In the genomic region with DNA sequence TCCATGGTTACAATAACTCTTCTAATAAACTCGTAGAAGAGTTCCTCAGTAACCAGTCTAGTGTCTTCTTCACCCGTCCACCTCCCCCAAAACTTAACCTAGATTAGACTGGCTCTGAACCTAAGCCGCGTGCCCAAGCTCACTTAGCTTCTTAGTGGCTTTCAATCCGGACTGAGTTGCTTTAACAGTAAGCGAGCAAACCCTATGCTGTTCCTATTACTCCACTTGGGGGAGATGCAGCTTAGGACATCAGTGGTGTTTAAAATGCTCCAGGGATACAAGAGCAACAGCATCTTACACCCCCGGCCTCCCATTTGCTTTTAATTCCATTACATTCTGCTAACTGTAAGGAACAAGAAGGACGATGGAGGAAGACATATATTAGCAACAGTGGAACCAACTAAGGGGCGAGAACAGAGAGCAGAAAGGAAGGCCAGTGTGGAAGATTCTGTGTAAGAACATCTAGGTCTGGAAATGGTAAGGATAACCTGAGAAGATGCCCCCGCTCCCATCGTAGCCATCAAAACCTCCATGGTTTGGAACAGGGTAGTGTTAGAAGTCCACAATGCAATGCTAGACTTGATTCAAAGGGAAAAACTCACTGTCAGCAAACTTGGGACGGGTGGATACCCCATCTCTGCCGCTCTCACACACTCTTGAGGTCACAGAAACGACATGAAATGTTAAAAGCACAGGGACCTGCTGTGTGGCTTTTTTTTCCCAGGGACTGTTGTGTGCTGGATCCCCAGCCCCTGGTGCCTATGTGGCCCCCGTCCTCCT, we compare ENCODE assay signal across 9 mouse cellular contexts.
A peak's percentile ranks its signal among the peaks of the same experiment; 100 is the strongest.
DNase-seq lines count a peak whose midpoint lies in the region; ATAC-seq and TF ChIP-seq lines count a peak whose summit lies in the region.
"Had no signal": no experiment of that assay in that cellular context is flagged by ENCODE, and none has a peak within 500 bp of the region (broad histone marks: within the 10 kb centered on the region; RNA-seq: fewer than 3 reads in every experiment).

No protein-coding gene starts in this region.

- WGBS in hindbrain, embryonic 14.5 days: 77% methylated on average over 15 of the region's 15 CpGs
- WGBS in hindbrain, embryonic 11.5 days: 77% methylated on average over 15 of the region's 15 CpGs
- WGBS in lung, postnatal 0 days: 74% methylated on average over 15 of the region's 15 CpGs

- DNase-seq in hindbrain, embryonic 14.5 days (ENCODE audit: low spot score): peak; percentile 59
- DNase-seq in hindbrain, embryonic 11.5 days (ENCODE audit: low spot score): no peak
- peak; percentile 62 for DNase-seq in lung, postnatal 0 days (ENCODE audit: low spot score)
- DNase-seq in lung, postnatal 14 days: no peak
- no peak for DNase-seq in Patski (ENCODE audit: low read depth, low spot score)
- DNase-seq in kidney, postnatal 36 days: peak; percentile 28 to 52

- CTCF ChIA-PET in Patski (lab: Charles Lee): interaction anchor here (1.2 to 2.0 kb wide), 5 partner anchors 48 to 229 kb away, joined by 3 to 8 read pairs (median 3); a partner anchor contains a TSS

- H3K27ac ChIP-seq in hindbrain, embryonic 14.5 days: no peak overlapping the region
- H3K27ac ChIP-seq in hindbrain, embryonic 11.5 days (ENCODE audit: low read depth, low read length): no peak overlapping the region
- H3K27ac ChIP-seq in lung, postnatal 0 days (ENCODE audit: low read length): no peak overlapping the region
- H3K27ac ChIP-seq: neural tube, embryonic 12.5 days had no signal

- no peaks in the 10 kb centered on the region for H3K4me1 ChIP-seq in hindbrain, embryonic 14.5 days (replicated peaks; ENCODE audit: control insufficient read depth, insufficient read depth, low read length)
- no peaks in the 10 kb centered on the region for H3K4me1 ChIP-seq in hindbrain, embryonic 11.5 days (replicated peaks; ENCODE audit: control insufficient read depth, insufficient read depth, low read length)
- 0 out of 2 replicates have a peak, but pooled peaks cover 7% of the 10 kb centered on the region for H3K4me1 ChIP-seq in lung, postnatal 0 days (ENCODE audit: insufficient read depth, low read depth, low read length)
- H3K4me1 ChIP-seq: neural tube, embryonic 12.5 days had no signal

- H3K9me3 ChIP-seq in hindbrain, embryonic 14.5 days (ENCODE audit: control insufficient read depth, low read length): no peaks in the 10 kb centered on the region
- H3K9me3 ChIP-seq in hindbrain, embryonic 11.5 days (ENCODE audit: control insufficient read depth, low read length): no peaks in the 10 kb centered on the region
- no peaks in the 10 kb centered on the region for H3K9me3 ChIP-seq in lung, postnatal 0 days (ENCODE audit: low read length)
- H3K9me3 ChIP-seq: neural tube, embryonic 12.5 days had no signal

- no peak overlapping the region for H3K9ac ChIP-seq in hindbrain, embryonic 14.5 days
- H3K9ac ChIP-seq in hindbrain, embryonic 11.5 days (ENCODE audit: low read depth, low read length): no peak overlapping the region
- no peak overlapping the region for H3K9ac ChIP-seq in lung, postnatal 0 days (replicated peaks; ENCODE audit: low read depth)
- H3K9ac ChIP-seq: neural tube, embryonic 12.5 days had no signal

- TF ChIP-seq EP300 in lung, postnatal 0 days (IDR thresholded peaks at IDR 0.05): no peak

- H3K36me3 ChIP-seq in hindbrain, embryonic 14.5 days (replicated peaks; ENCODE audit: control insufficient read depth, insufficient read depth): no peaks in the 10 kb centered on the region
- H3K36me3 ChIP-seq in hindbrain, embryonic 11.5 days (ENCODE audit: control insufficient read depth, insufficient read depth, low read length): no peaks in the 10 kb centered on the region
- no peaks in the 10 kb centered on the region for H3K36me3 ChIP-seq in lung, postnatal 0 days (ENCODE audit: insufficient read depth, low read length)
- H3K36me3 ChIP-seq: neural tube, embryonic 12.5 days had no signal

- in situ Hi-C loops in Patski (cut with MboI; ENCODE audit: low pct_unique_long_range_greater_than_20kb): no loop called here

- H3K27me3 ChIP-seq in hindbrain, embryonic 14.5 days (ENCODE audit: control insufficient read depth, insufficient read depth, low read length): no peaks in the 10 kb centered on the region
- H3K27me3 ChIP-seq in hindbrain, embryonic 11.5 days (ENCODE audit: control insufficient read depth, insufficient read depth, low read length): no peaks in the 10 kb centered on the region
- H3K27me3 ChIP-seq in lung, postnatal 0 days (replicated peaks; ENCODE audit: insufficient read depth, low read length): no peaks in the 10 kb centered on the region
- no peaks in the 10 kb centered on the region for H3K27me3 ChIP-seq in Patski
- H3K27me3 ChIP-seq: neural tube, embryonic 12.5 days had no signal

- POLR2A ChIA-PET in Patski (lab: Charles Lee): interaction anchor here (0.6 to 1.4 kb wide), 3 partner anchors 53 to 227 kb away, joined by 3 to 5 read pairs (median 3); no protein-coding TSS in a partner anchor

- H3K4me3 ChIP-seq in hindbrain, embryonic 14.5 days (replicated peaks; ENCODE audit: low read length): no peak overlapping the region
- no peak overlapping the region for H3K4me3 ChIP-seq in hindbrain, embryonic 11.5 days (ENCODE audit: low read depth, low read length)
- H3K4me3 ChIP-seq in lung, postnatal 0 days (ENCODE audit: low read depth, low read length): no peak overlapping the region
- H3K4me3 ChIP-seq: neural tube, embryonic 12.5 days had no signal

- TF ChIP-seq CTCF in lung, postnatal 0 days (IDR thresholded peaks at IDR 0.05): peak; percentile 69
- peak; percentile 37 for TF ChIP-seq CTCF in Patski (IDR thresholded peaks at IDR 0.05)

- no peak for ATAC-seq in hindbrain, embryonic 14.5 days (ENCODE audit: low FRiP score)
- ATAC-seq in hindbrain, embryonic 11.5 days (ENCODE audit: low FRiP score): no peak
- no peak for ATAC-seq in lung, postnatal 0 days
- ATAC-seq in Patski: no peak
- ATAC-seq in cerebellum, adult (ENCODE audit: insufficient number of reproducible peaks, low FRiP score, low TSS enrichment): no peak
- no peak for ATAC-seq in inflammation-experienced regulatory T-cells, adult 6 months

- H3K4me2 ChIP-seq in hindbrain, embryonic 14.5 days (replicated peaks): no peak overlapping the region
- no peak overlapping the region for H3K4me2 ChIP-seq in hindbrain, embryonic 11.5 days (replicated peaks; ENCODE audit: low read depth, low read length)
- H3K4me2 ChIP-seq in lung, postnatal 0 days (replicated peaks; ENCODE audit: low read depth, low read length): no peak overlapping the region
- H3K4me2 ChIP-seq: neural tube, embryonic 12.5 days had no signal

Comparison
In these comparisons a context has a peak if more than half of its experiments do, and no peak if none do; other contexts are left out.
1. DNase-seq: peak in hindbrain, embryonic 14.5 days (single experiment), lung, postnatal 0 days (single experiment) and kidney, postnatal 36 days (2 of 2); none in hindbrain, embryonic 11.5 days (single experiment), lung, postnatal 14 days (single experiment) and Patski (single experiment).